Mouse (Mus musculus) stomach, embryonic 15.5 days (tissue): ENCODE results near the gene Bloc1s3. TPM values are rescaled to one million over a fixed set of nuclear protein-coding genes. Genes with fewer than 3 reads are reported as not detected.

Experiments used
- ATAC-seq: fragments of 200-750 bp; cut with Nextera tagmentation; 2 replicates; pipeline ENCODE4 v1.8.0; 2017; ENCODE audit warnings: low read depth, moderate number of reproducible peaks, moderate TSS enrichment; ENCODE audit not compliant: insufficient read depth, low FRiP score
- H3K27ac ChIP-seq: fragments of 300-500 bp; sonication (generic); 2 replicates; pipeline ENCODE4 v1.5.1; 2015; ENCODE audit warnings: mild to moderate bottlenecking, inconsistent platforms
- H3K27me3 ChIP-seq: fragments of 300-500 bp; sonication (generic); replicated peaks from 2 replicates; pipeline ENCODE4 v1.6.1; 2015; ENCODE audit warnings: inconsistent platforms
- H3K36me3 ChIP-seq: fragments of 300-500 bp; sonication (generic); 2 replicates; pipeline ENCODE4 v1.6.1; 2015; ENCODE audit warnings: inconsistent platforms
- H3K4me1 ChIP-seq: fragments of 300-500 bp; sonication (generic); 2 replicates; pipeline ENCODE4 v1.6.1; 2015; ENCODE audit warnings: inconsistent platforms
- H3K4me2 ChIP-seq: fragments of 300-500 bp; sonication (generic); 2 replicates; pipeline ENCODE4 v1.6.1; 2015; ENCODE audit warnings: mild to moderate bottlenecking, inconsistent platforms
- H3K4me3 ChIP-seq: fragments of 300-500 bp; sonication (generic); replicated peaks from 2 replicates; pipeline ENCODE4 v1.5.1; 2015; ENCODE audit warnings: inconsistent platforms
- H3K9ac ChIP-seq: fragments of 300-500 bp; sonication (generic); 2 replicates; pipeline ENCODE4 v1.6.1; 2015; ENCODE audit warnings: inconsistent platforms
- H3K9me3 ChIP-seq: fragments of 300-500 bp; sonication (generic); 2 replicates; pipeline ENCODE4 v1.6.1; 2016; ENCODE audit warnings: inconsistent platforms
- WGBS: fragments of 180-500 bp; shearing (Covaris S2); methylation state at CpG from one replicate; pipeline ENCODE4 v1.1.7; 2015; 5-methylcytosine and 5-hydroxymethylcytosine counted together
- polyA plus RNA-seq: library from polyadenylated mRNA; unstranded; fragments of >200 nt; fragmentation: Nextera tagmentation; extraction: Ambion mirVana; gene quantifications from 2 replicates; pipeline ENCODE4 v1.2.1, GENCODE M21; 2015

Bloc1s3 gene
- 2.2 and 2.4 TPM in 2 replicates for polyA plus RNA-seq

DNA sequence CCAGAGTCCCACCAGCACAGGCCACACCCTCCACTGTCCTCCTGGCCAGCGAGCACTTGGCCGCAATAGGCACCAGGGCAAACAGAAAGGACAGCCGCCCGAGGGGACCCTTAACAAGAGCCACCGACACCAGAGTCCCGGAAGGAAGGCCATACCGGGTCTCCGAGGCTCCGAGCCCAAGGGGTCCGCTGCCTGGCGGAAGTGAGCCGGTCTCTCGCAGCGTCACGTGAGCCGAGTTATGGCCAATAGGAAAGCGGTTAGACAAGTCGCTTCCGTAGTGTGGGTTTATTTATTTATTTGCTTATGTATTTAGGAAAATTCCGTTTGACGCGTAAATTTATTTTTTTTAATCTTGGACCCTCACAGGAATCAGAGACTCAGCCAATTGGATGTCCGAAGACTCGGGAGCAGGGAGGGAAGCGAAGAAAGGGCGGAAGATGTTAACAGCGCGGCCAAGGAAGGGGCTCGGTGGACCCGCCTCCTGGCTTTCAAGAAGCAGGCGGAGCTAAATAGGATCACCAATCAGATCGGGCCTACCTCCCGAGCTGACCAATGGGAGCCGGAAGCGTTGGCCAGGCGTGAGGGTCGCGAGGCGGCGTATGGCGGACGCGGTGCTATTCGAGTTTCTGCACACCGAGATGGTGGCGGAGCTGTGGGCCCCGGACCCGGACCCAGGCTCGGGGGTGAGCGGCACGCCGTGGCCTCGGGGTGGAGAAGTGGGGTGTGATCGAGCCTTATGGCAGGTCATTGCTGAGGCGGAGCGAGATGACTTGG lies at the start of gene Bloc1s3, which contains the start of gene Trappc6a:
TSS of gene Bloc1s3 (minus strand) at position 218 of the 774 bp plus-strand sequence.
TSS of gene Trappc6a (plus strand) at position 246 of the 774 bp plus-strand sequence.
- Histone ChIP-seq H3K27ac (peak within 1 kb of the TSS; percentile 77), H3K4me1 (peaks cover 21% of the 10 kb centered on the region), H3K4me2 (peak within 1 kb of the TSS; percentile 98), H3K4me3 (peak within 1 kb of the TSS; percentile 91), H3K9me3 (no peaks in the 10 kb centered on the region), H3K36me3 (no peaks in the 10 kb centered on the region), H3K27me3 (no peaks in the 10 kb centered on the region), H3K9ac (peak within 1 kb of the TSS; percentile 62)
- ATAC-seq, result peak; percentile 95
- WGBS, result under 1% methylated on average over 56 of the region's 56 CpGs

DNA sequence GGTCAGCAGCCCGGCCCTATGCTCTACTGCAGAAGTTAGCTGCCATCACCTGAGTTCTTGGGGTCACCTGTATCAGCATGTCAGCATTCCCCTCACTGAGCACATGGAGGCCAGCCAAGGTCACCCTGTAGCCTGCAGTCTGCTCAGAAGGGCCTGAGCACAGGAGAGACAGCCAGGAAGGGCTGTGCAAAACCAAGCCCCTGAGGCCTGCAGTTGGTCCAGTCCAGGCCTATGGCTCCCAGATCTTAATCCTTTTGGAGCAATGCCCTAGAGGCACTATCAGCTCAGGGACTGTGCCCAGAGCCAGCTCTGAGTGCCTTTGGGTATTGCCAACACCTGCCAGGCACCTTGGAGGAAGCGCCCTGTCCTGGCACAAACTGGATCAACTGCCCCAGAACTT lies 48.9 kb upstream of the Bloc1s3 start:
- peaks cover 38% of the 10 kb centered on the region for H3K4me1 ChIP-seq
- no peak overlapping the region for H3K4me2 ChIP-seq
- H3K4me3 ChIP-seq, result no peak overlapping the region
- no peak overlapping the region for H3K9ac ChIP-seq
- H3K36me3 ChIP-seq, result peaks cover 20% of the 10 kb centered on the region
- WGBS, result 88% methylated on average over 2 of the region's 2 CpGs
- H3K27ac ChIP-seq, result no peak overlapping the region
- no peak for ATAC-seq
- H3K9me3 ChIP-seq, result no peaks in the 10 kb centered on the region
- no peaks in the 10 kb centered on the region for H3K27me3 ChIP-seq

DNA sequence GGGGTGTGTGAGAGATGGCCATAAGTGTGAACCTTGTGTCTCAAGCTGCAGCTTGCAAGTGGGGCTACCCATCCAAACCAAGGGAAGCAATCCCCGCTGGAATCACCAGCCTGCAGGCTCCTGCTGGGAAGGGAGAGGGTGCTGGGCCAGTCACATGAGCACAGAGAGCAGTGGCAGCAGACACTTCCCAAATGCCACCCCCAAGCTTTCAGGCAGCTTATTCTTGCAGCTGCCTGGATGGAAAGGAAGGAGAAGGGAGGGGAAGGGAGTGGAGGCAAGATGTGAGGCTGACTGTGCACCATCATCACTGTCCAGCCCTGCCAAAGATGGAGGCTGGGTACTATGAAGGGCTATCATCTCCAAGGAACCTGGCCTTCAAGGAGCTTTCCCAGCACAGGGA lies 46.0 kb upstream of the Bloc1s3 start:
- Histone ChIP-seq H3K36me3 (peaks cover 23% of the 10 kb centered on the region), H3K9me3 (no peaks in the 10 kb centered on the region), H3K27me3 (no peaks in the 10 kb centered on the region), H3K27ac (no peak overlapping the region), H3K9ac (no peak overlapping the region), H3K4me3 (no peak overlapping the region), H3K4me2 (no peak overlapping the region), H3K4me1 (peaks cover 31% of the 10 kb centered on the region)
- 92% methylated on average over 1 of the region's 1 CpGs for WGBS
- no peak for ATAC-seq

DNA sequence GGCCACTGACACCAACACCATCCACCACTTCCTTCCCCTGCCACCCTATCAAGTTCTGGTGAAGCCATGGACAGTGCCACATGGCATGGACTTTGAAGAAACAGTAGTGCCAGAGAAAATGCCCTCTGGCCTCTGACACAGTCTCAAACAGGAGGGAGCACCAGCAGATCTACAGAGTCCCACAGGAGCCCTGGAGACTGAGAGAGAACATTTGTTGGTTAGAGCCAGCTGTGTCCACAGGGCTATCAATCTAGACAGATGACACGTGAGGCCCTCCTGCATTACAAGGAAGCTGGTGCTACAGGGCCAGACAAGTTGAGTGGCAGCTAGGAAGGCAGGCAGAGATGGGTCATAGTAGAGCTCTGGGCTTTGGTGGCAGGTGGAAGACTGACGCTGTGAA lies 44.3 kb upstream of the Bloc1s3 start:
- no peaks in the 10 kb centered on the region for H3K9me3 ChIP-seq
- H3K27ac ChIP-seq, result no peak overlapping the region
- peak; percentile 82; the same call in 1 of the 2 replicates for ATAC-seq
- H3K4me2 ChIP-seq, result no peak overlapping the region
- H3K4me3 ChIP-seq, result no peak overlapping the region
- WGBS, result 39% methylated on average over 2 of the region's 2 CpGs
- no peak overlapping the region for H3K9ac ChIP-seq
- H3K27me3 ChIP-seq, result no peaks in the 10 kb centered on the region
- peaks cover 24% of the 10 kb centered on the region for H3K36me3 ChIP-seq
- peaks cover 26% of the 10 kb centered on the region for H3K4me1 ChIP-seq

DNA sequence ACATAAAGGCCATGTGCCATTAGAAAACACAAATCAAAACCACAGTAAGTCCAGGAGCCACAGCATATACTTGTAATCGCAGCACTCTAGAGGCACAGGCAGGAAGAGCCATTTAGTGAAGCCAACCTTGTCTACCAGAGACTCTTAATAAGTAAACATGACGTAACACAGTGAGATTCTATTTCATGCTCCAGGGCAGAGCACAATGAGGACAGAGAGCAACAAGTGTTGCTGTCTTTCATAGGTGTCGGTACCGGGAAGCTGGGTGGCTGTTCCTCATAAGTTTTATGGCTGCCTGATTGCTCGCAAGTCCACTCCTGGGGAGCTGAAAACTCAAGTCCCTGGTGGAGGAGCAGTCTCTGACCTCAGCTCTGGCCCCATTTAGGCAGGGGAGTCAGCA lies 43.5 kb upstream of the Bloc1s3 start:
- Histone ChIP-seq H3K9ac (no peak overlapping the region), H3K4me1 (peaks cover 30% of the 10 kb centered on the region; the same call in 1 of the 2 replicates), H3K27ac (0 out of 2 replicates have a peak overlapping the region, but pooled peaks have one; percentile 5), H3K4me2 (no peak overlapping the region), H3K4me3 (no peak overlapping the region), H3K9me3 (no peaks in the 10 kb centered on the region), H3K27me3 (no peaks in the 10 kb centered on the region), H3K36me3 (peaks cover 24% of the 10 kb centered on the region)
- ATAC-seq, result no peak
- 78% methylated on average over 5 of the region's 5 CpGs for WGBS

DNA sequence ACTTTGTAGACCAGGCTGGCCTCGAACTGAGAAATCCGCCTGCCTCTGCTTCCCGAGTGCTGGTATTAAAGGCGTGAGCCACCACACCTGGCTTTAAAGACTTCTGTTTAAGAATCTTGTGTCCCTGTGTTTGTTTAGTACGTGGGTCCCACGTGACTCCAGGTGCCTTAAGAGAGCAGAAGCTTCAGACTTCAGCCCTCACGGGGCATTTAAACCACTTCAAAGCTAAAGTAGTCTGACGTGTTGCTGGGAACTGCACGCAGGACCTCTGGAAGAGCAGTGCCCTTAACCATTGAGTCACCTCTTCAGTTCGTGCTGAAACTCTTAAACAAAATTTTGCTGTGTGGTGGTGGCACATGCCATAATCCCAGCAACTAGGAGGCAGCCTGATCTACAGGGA lies 41.2 kb upstream of the Bloc1s3 start:
- H3K9me3 ChIP-seq, result no peaks in the 10 kb centered on the region
- H3K9ac ChIP-seq, result no peak overlapping the region
- H3K4me2 ChIP-seq, result no peak overlapping the region
- H3K4me3 ChIP-seq, result no peak overlapping the region
- 70% methylated on average over 10 of the region's 10 CpGs for WGBS
- H3K36me3 ChIP-seq, result peaks cover 17% of the 10 kb centered on the region; the same call in 1 of the 2 replicates
- no peak for ATAC-seq
- H3K27me3 ChIP-seq, result no peaks in the 10 kb centered on the region
- H3K27ac ChIP-seq, result no peak overlapping the region
- H3K4me1 ChIP-seq, result peaks cover 47% of the 10 kb centered on the region

DNA sequence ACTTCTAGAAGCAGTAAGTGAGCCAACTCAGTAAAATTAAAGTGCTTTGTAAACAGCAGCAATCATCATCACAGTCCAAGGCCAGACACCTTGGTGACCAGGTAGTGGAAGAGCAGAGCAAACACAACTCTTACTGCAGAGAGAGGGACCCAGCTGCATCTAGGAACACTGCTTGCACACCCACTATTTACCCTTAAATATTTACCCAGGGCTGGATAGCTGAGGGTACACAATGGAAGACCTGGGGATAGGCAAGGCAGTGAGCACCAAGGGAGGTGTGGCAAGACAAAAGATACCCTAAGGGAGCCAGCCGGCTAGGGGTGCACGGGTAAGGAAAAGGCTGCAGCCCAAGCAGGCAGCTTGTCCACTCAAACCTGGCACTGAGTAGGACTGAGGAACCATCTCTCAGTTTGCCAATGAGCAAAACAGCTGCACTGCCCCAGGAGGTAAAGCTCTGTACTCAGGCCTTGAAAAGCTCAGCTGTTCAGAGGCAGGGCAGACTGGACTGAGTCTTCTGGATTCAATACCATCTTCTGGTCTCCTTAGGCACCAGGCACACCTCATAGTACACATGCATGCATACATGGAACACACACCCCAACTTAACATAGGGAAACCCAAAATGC lies 39.3 kb upstream of the Bloc1s3 start:
- no peaks in the 10 kb centered on the region for H3K27me3 ChIP-seq
- H3K4me2 ChIP-seq, result peak overlapping the region; percentile 0; the same call in 1 of the 2 replicates
- H3K9ac ChIP-seq, result no peak overlapping the region
- no peaks in the 10 kb centered on the region for H3K9me3 ChIP-seq
- WGBS, result 54% methylated on average over 2 of the region's 2 CpGs
- H3K4me1 ChIP-seq, result peaks cover 52% of the 10 kb centered on the region
- peak; percentile 81 for ATAC-seq
- no peak overlapping the region for H3K4me3 ChIP-seq
- H3K27ac ChIP-seq, result peak overlapping the region; percentile 73
- peaks cover 4% of the 10 kb centered on the region; the same call in 1 of the 2 replicates for H3K36me3 ChIP-seq

DNA sequence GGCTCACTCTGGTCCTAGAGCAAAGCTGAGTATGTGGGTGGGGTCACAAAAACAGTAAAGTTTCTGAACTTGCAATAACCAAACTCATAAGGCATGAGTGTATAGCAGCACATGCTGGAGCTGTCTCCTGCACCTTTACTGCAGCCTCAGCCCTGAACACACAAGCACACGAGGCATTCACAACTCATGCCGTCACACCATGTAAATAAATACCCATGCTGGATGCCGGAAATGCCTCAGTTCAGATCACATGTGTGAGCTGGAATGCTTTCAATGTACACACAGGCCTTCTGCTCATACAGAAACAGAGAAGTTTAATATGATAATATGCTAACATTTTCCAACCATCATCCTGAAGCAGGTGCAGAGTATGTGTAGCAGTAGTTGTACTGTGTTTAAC lies 37.8 kb upstream of the Bloc1s3 start:
- peaks cover 54% of the 10 kb centered on the region for H3K4me1 ChIP-seq
- ATAC-seq, result no peak
- H3K4me2 ChIP-seq, result no peak overlapping the region
- H3K27me3 ChIP-seq, result no peaks in the 10 kb centered on the region
- whole genome bisulfite sequencing, result 28% methylated on average over 3 of the region's 3 CpGs
- no peaks in the 10 kb centered on the region for H3K9me3 ChIP-seq
- H3K27ac ChIP-seq, result peak overlapping the region; percentile 73; the same call in 1 of the 2 replicates
- no peak overlapping the region for H3K4me3 ChIP-seq
- no peak overlapping the region for H3K9ac ChIP-seq
- H3K36me3 ChIP-seq, result peaks cover 4% of the 10 kb centered on the region; the same call in 1 of the 2 replicates

DNA sequence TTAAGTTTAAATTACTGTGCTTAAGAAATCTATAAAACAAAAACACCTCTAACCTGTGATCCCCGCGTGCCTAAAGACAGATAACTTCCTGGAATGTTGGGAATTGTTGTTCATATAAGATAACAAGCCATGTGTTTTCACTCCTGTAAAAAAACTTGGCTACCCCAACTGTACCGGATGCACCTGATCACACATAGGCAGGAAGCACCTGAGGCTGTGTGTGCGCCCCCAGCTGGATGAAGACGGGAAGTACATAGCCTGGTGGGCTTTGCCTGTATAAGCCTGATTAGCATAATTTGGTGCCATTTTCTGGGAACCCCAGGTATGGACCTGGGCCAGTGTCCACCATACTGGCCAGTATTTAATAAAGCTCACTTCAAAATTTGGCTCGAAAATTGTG lies 35.4 kb upstream of the Bloc1s3 start:
- peaks cover 51% of the 10 kb centered on the region for H3K4me1 ChIP-seq
- 36% methylated on average over 6 of the region's 6 CpGs for WGBS
- H3K9ac ChIP-seq, result no peak overlapping the region
- no peak overlapping the region for H3K4me3 ChIP-seq
- no peak overlapping the region for H3K4me2 ChIP-seq
- no peaks in the 10 kb centered on the region for H3K27me3 ChIP-seq
- H3K27ac ChIP-seq, result 0 out of 2 replicates have a peak overlapping the region, but pooled peaks have one; percentile 40
- H3K9me3 ChIP-seq, result no peaks in the 10 kb centered on the region
- H3K36me3 ChIP-seq, result no peaks in the 10 kb centered on the region
- ATAC-seq, result no peak

DNA sequence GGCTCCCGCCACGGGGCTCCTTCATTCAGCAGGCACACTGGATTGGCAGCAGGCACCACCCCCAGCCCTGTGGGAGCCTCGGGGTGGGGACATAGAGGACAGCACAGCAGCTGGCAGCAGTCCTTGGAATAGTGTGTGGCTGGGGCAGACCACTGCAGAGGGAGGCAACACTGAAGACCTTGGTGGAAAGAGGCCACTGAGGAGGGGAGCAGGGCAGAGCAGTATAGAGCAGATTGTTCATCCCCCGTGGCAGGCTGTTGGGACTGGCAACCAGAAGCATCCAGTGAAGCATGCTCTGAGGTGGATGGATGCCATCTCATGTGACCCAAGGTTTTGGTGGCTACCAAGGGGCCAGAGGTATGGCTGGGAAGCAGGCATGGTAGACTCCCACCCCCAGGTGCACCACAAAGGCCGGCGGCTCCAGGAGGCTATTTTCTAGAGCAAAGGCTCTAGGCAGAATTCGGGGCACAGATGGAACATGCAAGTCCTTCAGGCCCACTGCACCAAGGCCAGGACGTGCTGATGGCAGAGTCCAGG lies 34.1 kb upstream of the Bloc1s3 start:
- H3K27ac ChIP-seq, result no peak overlapping the region
- WGBS, result 58% methylated on average over 8 of the region's 8 CpGs
- H3K9ac ChIP-seq, result no peak overlapping the region
- no peak for ATAC-seq
- no peaks in the 10 kb centered on the region for H3K36me3 ChIP-seq
- H3K4me1 ChIP-seq, result peaks cover 42% of the 10 kb centered on the region
- H3K4me2 ChIP-seq, result no peak overlapping the region
- no peaks in the 10 kb centered on the region for H3K27me3 ChIP-seq
- no peak overlapping the region for H3K4me3 ChIP-seq
- H3K9me3 ChIP-seq, result no peaks in the 10 kb centered on the region

DNA sequence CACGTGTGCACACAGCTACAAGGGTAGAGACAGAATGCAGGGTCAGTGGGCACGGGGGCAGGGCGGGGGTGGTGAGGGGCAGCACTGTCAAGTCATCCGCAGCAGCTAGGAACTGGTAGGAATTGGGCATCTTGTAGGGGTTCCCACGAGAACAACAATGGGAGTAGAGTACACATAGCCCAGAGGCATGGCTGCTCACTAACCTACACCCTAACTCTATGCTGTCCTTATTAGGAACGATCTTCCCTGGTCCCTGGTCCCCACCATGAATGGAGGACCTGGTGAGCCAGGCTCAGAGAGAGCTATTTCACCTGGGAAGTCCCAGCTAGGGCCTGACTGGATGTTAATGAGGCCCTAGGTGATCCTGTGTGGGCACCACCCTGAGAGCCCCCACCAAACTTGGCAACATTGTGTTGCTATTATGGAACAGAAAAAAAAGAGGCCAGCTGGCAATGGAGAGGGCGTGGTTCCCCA lies 33.6 kb upstream of the Bloc1s3 start:
- no peak for ATAC-seq
- Histone ChIP-seq H3K27ac (no peak overlapping the region), H3K4me3 (no peak overlapping the region)

More for the DNA sequence above, 33.6 kb upstream of the Bloc1s3 start:
- H3K9ac ChIP-seq, result no peak overlapping the region
- no peak overlapping the region for H3K4me2 ChIP-seq
- no peaks in the 10 kb centered on the region for H3K9me3 ChIP-seq
- H3K36me3 ChIP-seq, result no peaks in the 10 kb centered on the region
- no peaks in the 10 kb centered on the region for H3K27me3 ChIP-seq
- WGBS, result 73% methylated on average over 7 of the region's 7 CpGs
- H3K4me1 ChIP-seq, result peaks cover 37% of the 10 kb centered on the region
